Mouse (Mus musculus): Measurements from ENCODE around the gene Surf2. TPM values are rescaled to one million over a fixed set of nuclear protein-coding genes. Genes with fewer than 3 reads are reported as not detected.
"Not testable (repeated sequence)": the region's sequence is repeated elsewhere in the genome, so short reads cannot be mapped to it uniquely, and the experiment has no call there.

Surf2 gene
- polyA plus RNA-seq (2014; fragmentation: Nextera tagmentation; extraction: Ambion mirVana): 38.5 and 41.6 TPM in 2 replicates

DNA sequence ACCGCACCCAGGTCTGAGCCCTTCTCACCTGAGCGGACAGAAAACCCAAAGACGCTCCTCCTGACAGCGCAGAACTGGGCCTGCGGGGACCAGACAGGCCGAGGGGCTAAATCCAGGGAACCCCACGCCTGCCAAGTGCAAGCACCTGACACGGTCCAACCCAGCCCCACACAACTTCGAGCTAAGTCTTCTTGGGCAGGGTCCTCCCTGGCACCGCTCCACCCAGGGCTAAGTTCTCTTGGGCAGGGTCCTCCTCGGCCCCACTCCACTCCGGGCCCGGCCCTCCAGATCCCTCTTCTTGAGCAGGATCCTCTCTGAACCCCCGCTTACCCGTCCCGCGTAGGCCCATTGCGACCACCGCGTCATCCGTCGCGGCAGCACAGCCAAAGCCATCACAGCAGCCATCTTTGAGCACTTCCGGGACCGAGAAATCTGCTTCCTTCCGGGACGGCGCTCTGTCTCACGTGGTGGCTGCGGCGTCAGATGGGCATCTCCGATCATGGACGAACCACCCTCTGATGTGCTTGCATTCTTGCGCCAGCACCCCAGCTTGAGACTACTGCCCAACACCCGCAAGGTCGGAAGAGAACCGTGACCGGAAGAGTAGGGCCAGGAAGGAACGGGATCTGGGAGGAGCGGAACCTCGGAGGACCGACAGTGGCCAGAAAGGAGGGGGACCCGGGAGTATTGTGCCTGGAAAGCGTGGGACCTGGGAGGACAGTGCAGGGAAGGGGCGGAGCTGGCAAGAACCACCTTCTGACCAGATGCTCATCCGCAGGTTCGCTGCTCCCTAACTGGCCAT, at the start of gene Surf2, which contains the start of gene Surf1:
Surf2 (plus strand) TSS at position 441 of the 802 bp plus-strand sequence.
Surf1 (minus strand) TSS at position 604 of the 802 bp plus-strand sequence.
- WGBS: under 1% methylated on average over 47 of the region's 47 CpGs
- peaks cover 27% of the 10 kb centered on the region for H3K4me1 ChIP-seq (replicated peaks; ENCODE audit: control insufficient read depth, insufficient read depth, low read length)
- ATAC-seq (replicated peaks; ENCODE audit: low FRiP score, low TSS enrichment, low read depth) (peak; percentile 77), DNase-seq (ENCODE audit: low spot score) (peak; percentile 84)
- H3K9me3 ChIP-seq (ENCODE audit: control insufficient read depth, low read length): no peaks in the 10 kb centered on the region
- peak within 1 kb of the TSS; percentile 67 for H3K27ac ChIP-seq (ENCODE audit: low read depth)
- peak within 1 kb of the TSS; percentile 89 for H3K4me2 ChIP-seq (ENCODE audit: low read length)
- peak within 1 kb of the TSS; percentile 74 for H3K4me3 ChIP-seq (ENCODE audit: low read depth, low read length)
- H3K36me3 ChIP-seq (ENCODE audit: control insufficient read depth, insufficient read depth, low read length): peaks cover 62% of the 10 kb centered on the region
- H3K9ac ChIP-seq (ENCODE audit: low read length): peak within 1 kb of the TSS; percentile 61
- H3K27me3 ChIP-seq (replicated peaks; ENCODE audit: control insufficient read depth, insufficient read depth, low read length): no peaks in the 10 kb centered on the region

- ATAC-seq (replicated peaks; ENCODE audit: low FRiP score, low TSS enrichment, low read depth) (no peak), DNase-seq (ENCODE audit: low spot score) (no peak)
- H3K9ac ChIP-seq (ENCODE audit: low read length): no peak overlapping the region
- no peaks in the 10 kb centered on the region for H3K9me3 ChIP-seq (ENCODE audit: control insufficient read depth, low read length)
- no peaks in the 10 kb centered on the region for H3K4me1 ChIP-seq (replicated peaks; ENCODE audit: control insufficient read depth, insufficient read depth, low read length)
- no peaks in the 10 kb centered on the region for H3K27me3 ChIP-seq (replicated peaks; ENCODE audit: control insufficient read depth, insufficient read depth, low read length)
- WGBS: 52% methylated on average over 6 of the region's 6 CpGs
- no peak overlapping the region for H3K27ac ChIP-seq (ENCODE audit: low read depth)
- H3K4me2 ChIP-seq (ENCODE audit: low read length): no peak overlapping the region
- H3K36me3 ChIP-seq (ENCODE audit: control insufficient read depth, insufficient read depth, low read length): no peaks in the 10 kb centered on the region
- H3K4me3 ChIP-seq (ENCODE audit: low read depth, low read length): no peak overlapping the region
Measured at GRCm38 (mm10) chr2:26870666-26871065, 45.5 kb upstream of the Surf2 start.

GRCm38 (mm10) chr2:26878571-26878970, 37.6 kb upstream of the Surf2 start:
- Histone ChIP-seq H3K4me1 (replicated peaks; ENCODE audit: control insufficient read depth, insufficient read depth, low read length) (no peaks in the 10 kb centered on the region), H3K9ac (ENCODE audit: low read length) (no peak overlapping the region), H3K27me3 (replicated peaks; ENCODE audit: control insufficient read depth, insufficient read depth, low read length) (no peaks in the 10 kb centered on the region), H3K36me3 (ENCODE audit: control insufficient read depth, insufficient read depth, low read length) (no peaks in the 10 kb centered on the region), H3K4me3 (ENCODE audit: low read depth, low read length) (no peak overlapping the region), H3K27ac (ENCODE audit: low read depth) (no peak overlapping the region), H3K4me2 (ENCODE audit: low read length) (no peak overlapping the region), H3K9me3 (ENCODE audit: control insufficient read depth, low read length) (no peaks in the 10 kb centered on the region)
- ATAC-seq (replicated peaks; ENCODE audit: low FRiP score, low TSS enrichment, low read depth): no peak
- DNase-seq (ENCODE audit: low spot score): no peak

- H3K36me3 ChIP-seq (ENCODE audit: control insufficient read depth, insufficient read depth, low read length): peaks cover 17% of the 10 kb centered on the region
- ATAC-seq (replicated peaks; ENCODE audit: low FRiP score, low TSS enrichment, low read depth); H3K27me3 ChIP-seq (replicated peaks; ENCODE audit: control insufficient read depth, insufficient read depth, low read length); H3K9me3 ChIP-seq (ENCODE audit: control insufficient read depth, low read length); H3K27ac ChIP-seq (ENCODE audit: low read depth); H3K4me3 ChIP-seq (ENCODE audit: low read depth, low read length); H3K9ac ChIP-seq (ENCODE audit: low read length); H3K4me1 ChIP-seq (replicated peaks; ENCODE audit: control insufficient read depth, insufficient read depth, low read length); H3K4me2 ChIP-seq (ENCODE audit: low read length); DNase-seq (ENCODE audit: low spot score): not testable (repeated sequence)
- WGBS: 89% methylated on average over 2 of the region's 2 CpGs
Measured at GRCm38 (mm10) chr2:26885541-26885940, 30.6 kb upstream of the Surf2 start.

- 70% methylated on average over 4 of the region's 4 CpGs for WGBS
- ATAC-seq (replicated peaks; ENCODE audit: low FRiP score, low TSS enrichment, low read depth); H3K9ac ChIP-seq (ENCODE audit: low read length); H3K4me2 ChIP-seq (ENCODE audit: low read length); DNase-seq (ENCODE audit: low spot score); H3K4me3 ChIP-seq (ENCODE audit: low read depth, low read length); H3K27ac ChIP-seq (ENCODE audit: low read depth); H3K27me3 ChIP-seq (replicated peaks; ENCODE audit: control insufficient read depth, insufficient read depth, low read length); H3K4me1 ChIP-seq (replicated peaks; ENCODE audit: control insufficient read depth, insufficient read depth, low read length); H3K9me3 ChIP-seq (ENCODE audit: control insufficient read depth, low read length): not testable (repeated sequence)
- H3K36me3 ChIP-seq (ENCODE audit: control insufficient read depth, insufficient read depth, low read length): peaks cover 24% of the 10 kb centered on the region
Measured at GRCm38 (mm10) chr2:26886170-26886569, 30.0 kb upstream of the Surf2 start.

- Histone ChIP-seq H3K27me3 (replicated peaks; ENCODE audit: control insufficient read depth, insufficient read depth, low read length) (no peaks in the 10 kb centered on the region), H3K27ac (ENCODE audit: low read depth) (no peak overlapping the region), H3K4me2 (ENCODE audit: low read length) (no peak overlapping the region), H3K9me3 (ENCODE audit: control insufficient read depth, low read length) (no peaks in the 10 kb centered on the region), H3K4me3 (ENCODE audit: low read depth, low read length) (no peak overlapping the region), H3K36me3 (ENCODE audit: control insufficient read depth, insufficient read depth, low read length) (peaks cover 89% of the 10 kb centered on the region), H3K4me1 (replicated peaks; ENCODE audit: control insufficient read depth, insufficient read depth, low read length) (0 out of 2 replicates have a peak, but pooled peaks cover under 1% of the 10 kb centered on the region), H3K9ac (ENCODE audit: low read length) (no peak overlapping the region)
- WGBS: 87% methylated on average over 4 of the region's 4 CpGs
- ATAC-seq (replicated peaks; ENCODE audit: low FRiP score, low TSS enrichment, low read depth): no peak
- no peak for DNase-seq (ENCODE audit: low spot score)
Measured at GRCm38 (mm10) chr2:26895898-26896297, 20.3 kb upstream of the Surf2 start.

- peaks cover 58% of the 10 kb centered on the region for H3K36me3 ChIP-seq (ENCODE audit: control insufficient read depth, insufficient read depth, low read length)
Measured at GRCm38 (mm10) chr2:26900731-26901130, 15.4 kb upstream of the Surf2 start.

DNA sequence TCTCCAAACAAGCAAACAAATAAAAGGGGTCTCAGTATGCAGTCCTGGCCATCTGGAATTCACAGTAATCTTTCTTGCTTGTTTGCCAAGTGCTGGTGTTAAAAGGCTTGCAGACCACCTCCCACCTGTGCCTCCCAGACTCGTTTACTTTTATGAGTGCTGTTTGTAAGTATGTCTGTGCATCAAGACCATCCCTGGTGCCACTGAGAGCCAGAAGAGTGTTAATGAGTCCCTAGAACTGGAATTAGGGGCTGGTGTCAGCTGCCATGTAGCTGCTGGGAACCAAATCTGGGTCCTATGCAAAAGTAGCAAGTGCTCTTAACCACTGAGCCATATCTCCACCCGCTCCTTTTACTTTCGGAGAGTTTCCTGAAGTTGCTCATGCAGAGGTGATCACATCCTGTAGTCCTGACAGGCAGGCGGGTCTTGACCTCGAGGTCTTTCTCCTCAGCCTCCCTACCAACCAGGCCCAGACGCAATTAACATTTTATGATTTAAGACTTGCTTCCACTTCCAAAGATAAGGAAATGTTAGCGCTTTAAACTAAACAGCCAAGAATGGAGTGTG, 14.2 kb upstream of the Surf2 start:
- ATAC-seq (replicated peaks; ENCODE audit: low FRiP score, low TSS enrichment, low read depth): no peak
- Histone ChIP-seq H3K4me1 (replicated peaks; ENCODE audit: control insufficient read depth, insufficient read depth, low read length) (peaks cover 21% of the 10 kb centered on the region), H3K36me3 (ENCODE audit: control insufficient read depth, insufficient read depth, low read length) (peaks cover 58% of the 10 kb centered on the region), H3K9me3 (ENCODE audit: control insufficient read depth, low read length) (no peaks in the 10 kb centered on the region), H3K27ac (ENCODE audit: low read depth) (peak overlapping the region; percentile 85; the same call in 1 of the 2 replicates), H3K9ac (ENCODE audit: low read length) (peak overlapping the region; percentile 75), H3K4me2 (ENCODE audit: low read length) (peak overlapping the region; percentile 82), H3K4me3 (ENCODE audit: low read depth, low read length) (peak overlapping the region; percentile 93), H3K27me3 (replicated peaks; ENCODE audit: control insufficient read depth, insufficient read depth, low read length) (no peaks in the 10 kb centered on the region)
- WGBS: 11% methylated on average over 7 of the region's 7 CpGs
- DNase-seq (ENCODE audit: low spot score): no peak

More at GRCm38 (mm10) chr2:26900731-26901130, 15.4 kb upstream of the Surf2 start:
- H3K9me3 ChIP-seq (ENCODE audit: control insufficient read depth, low read length): no peaks in the 10 kb centered on the region
- peaks cover 21% of the 10 kb centered on the region for H3K4me1 ChIP-seq (replicated peaks; ENCODE audit: control insufficient read depth, insufficient read depth, low read length)
- no peak overlapping the region for H3K4me3 ChIP-seq (ENCODE audit: low read depth, low read length)
- no peak overlapping the region for H3K4me2 ChIP-seq (ENCODE audit: low read length)
- H3K27ac ChIP-seq (ENCODE audit: low read depth): no peak overlapping the region
- H3K9ac ChIP-seq (ENCODE audit: low read length): no peak overlapping the region
- ATAC-seq (replicated peaks; ENCODE audit: low FRiP score, low TSS enrichment, low read depth) (no peak), DNase-seq (ENCODE audit: low spot score) (no peak)
- WGBS: 70% methylated on average over 1 of the region's 1 CpGs
- H3K27me3 ChIP-seq (replicated peaks; ENCODE audit: control insufficient read depth, insufficient read depth, low read length): no peaks in the 10 kb centered on the region

Data from intestine, embryonic 14.5 days (tissue).